Mouse (Mus musculus): ENCODE measurements at regions not wholly inside any gene's neighbourhood (a gene's known extent, or its start where the extent isn't known, plus 50 kb on each side); places are given as distances from the start of the nearest gene placed in this dataset.
"Not testable (repeated sequence)": the region's sequence is repeated elsewhere in the genome, so short reads cannot be mapped to it uniquely, and the experiment has no call there.

DNA sequence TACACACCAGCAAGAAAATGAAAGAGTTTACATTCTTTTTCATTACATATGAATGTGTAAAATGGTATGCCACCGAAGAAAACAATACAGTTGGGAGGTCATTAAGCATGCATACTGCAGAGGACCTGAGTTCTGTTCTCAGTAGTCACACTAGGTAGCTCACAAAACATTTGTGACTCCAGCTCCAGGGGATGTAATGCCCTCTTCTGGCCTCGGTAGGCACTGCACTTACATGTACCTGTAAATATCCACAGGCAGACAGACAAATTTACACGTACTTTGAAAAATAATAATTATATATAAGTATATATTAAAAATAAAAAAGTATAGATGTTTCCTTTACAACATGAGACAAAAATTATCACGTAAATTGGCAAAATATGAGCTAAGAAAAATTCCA lies 342.3 kb upstream of the Gm28363 start:
- peak in 1 of 2 experiments; percentile 2 for DNase-seq (ENCODE audit: extremely low spot score in 1 of 2, low spot score in 1 of 2)

DNA sequence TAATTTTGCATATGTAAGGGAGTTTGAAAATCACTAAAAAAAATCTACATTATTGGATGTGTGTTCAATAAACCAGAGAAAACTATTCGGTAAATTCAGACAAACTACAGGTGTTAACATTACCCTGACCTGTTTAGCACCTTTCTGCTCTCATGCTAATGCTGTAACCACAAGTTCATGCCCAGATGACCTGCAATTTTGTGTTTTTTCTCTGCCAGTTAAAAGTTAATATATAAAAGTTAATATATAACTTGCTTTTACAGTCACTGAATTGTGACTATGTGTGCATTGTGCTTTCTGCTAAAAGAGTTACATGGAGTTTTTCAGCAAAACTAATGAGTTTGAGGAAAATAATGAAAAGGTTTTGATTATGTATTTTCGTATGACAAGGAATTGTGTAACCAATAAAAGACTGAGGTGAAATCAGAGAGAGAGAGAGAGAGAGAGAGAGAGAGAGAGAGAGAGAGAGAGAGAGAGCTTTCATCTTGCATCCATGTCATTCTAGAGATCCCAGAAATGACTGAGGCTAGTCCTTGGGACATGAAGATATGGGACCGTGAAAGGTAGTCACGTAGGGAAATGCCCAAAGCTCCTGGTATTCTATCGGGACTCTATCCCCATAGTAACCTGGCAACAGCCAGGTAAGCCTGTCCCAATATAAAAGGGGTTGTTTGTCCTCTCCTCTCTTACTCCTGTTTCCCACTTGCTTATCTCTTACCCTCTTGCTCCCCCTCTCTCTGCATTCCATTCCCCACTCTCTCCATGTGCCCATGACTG lies 340.3 kb upstream of the Gm28363 start:
- no peak for DNase-seq (ENCODE audit: extremely low spot score in 1 of 2, low spot score in 1 of 2)

DNA sequence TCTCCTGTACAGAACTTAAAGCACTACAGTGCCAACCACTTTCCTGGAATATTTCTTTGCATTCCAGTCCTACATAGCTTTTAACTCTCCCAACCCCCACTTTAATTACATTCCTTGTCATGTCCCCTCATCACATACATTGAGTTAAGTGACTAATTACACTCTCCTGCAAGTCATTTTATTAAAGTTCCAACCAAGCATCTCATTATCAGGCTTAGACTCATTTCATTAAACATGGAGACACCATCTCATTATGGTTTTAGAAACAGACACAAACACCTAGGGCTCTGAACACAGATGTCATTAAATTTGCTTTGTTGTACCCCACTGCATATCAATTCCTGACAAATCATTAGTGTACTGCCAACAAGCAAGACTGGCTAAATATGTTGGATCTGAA lies 332.9 kb upstream of the Gm28363 start:
- no peak for DNase-seq (ENCODE audit: extremely low spot score in 1 of 2, low spot score in 1 of 2)

DNA sequence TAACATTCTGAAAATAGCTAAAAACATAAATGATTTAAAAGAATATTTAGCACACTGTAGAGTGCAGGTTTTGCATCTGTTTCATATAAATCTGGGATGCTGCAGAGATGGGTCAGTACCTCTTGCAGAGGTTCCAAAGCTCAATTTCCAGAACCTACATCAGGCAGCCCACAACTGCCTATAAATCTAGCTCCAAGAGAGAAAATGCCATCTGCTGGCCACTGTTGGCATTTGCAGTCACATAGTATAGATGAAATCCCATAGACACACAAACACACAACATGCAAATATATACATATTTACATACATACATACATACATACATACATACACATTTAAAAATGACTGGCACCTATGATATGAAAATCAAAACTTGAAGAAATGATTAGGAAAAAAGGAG lies 284.6 kb upstream of the Gm28363 start:
- DNase-seq (ENCODE audit: extremely low spot score in 1 of 2, low spot score in 1 of 2): peak in 1 of 2 experiments; percentile 3

DNA sequence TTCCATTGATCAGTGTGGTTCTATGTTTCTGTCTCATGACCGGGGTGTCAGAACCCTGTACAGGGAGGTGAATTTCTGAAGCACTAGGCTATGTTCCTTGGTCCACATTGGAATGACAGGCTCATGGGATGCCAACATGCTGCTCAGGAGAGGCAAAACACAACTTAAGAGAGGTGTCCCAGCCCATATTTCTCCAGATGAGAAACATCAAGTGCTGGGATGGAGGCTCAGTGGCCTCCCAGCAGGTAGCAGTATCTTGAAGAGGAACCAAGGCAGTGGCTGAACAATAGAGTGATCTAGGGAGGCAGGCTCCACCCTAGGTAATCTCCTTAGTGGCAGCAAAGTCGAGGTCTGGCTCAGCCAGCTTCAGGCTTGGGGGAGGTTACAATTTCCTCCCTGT lies 239.2 kb upstream of the Gm28363 start:
- no peak for DNase-seq (ENCODE audit: extremely low spot score in 1 of 2, low spot score in 1 of 2)

DNA sequence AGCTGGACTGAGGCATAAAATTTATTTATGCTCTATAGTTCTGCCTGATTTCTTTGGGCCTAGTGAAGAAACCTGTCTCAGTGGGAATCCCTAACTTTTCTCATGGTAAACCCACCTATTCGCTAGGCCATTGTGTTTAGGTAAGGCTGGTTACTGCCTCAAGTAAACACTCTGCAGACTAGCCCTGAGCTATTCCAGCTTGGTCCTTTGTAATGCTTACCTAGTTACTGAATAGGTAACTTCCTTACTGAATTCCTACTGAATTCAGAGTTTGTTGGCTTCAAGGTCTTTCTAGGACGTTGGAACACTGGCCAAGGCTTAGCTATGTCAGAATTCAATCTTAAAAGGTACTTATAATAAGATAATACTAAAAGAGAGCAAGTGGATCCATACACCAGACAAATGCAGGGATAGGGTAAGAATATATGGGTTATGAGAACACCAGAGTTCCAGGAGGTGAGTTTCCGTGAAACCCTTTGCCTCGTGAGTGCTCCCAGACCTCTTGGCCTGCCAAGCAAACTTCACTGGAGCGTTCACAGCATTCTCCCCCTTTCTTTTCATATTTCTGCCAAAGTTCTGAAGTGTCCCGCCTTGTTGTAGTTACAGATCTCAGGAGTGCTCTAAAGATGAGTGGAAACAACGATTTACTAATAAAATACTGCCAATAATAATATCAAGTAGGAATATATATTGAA lies 238.6 kb upstream of the Gm28363 start:
- not testable (repeated sequence) for DNase-seq (ENCODE audit: extremely low spot score in 1 of 2, low spot score in 1 of 2)

DNA sequence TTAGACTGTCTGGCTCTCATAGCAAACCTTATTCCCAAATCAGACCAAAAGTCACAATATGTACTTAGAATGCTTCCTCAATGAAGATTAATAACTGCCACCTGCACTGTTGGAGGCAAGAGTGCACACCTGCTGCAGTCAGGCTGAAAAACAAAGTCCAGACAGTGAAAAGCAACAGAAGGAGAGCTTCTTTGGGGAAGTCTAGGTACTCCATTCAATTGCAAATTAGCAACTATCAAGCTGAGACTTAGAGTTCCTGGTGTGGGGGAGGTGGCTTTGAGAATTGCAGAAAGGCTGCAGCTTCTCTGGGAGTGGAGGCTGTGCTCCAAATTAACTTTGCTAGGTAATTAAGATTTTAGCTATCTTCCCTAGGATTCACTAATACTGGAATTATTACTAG lies 237.8 kb upstream of the Gm28363 start:
- not testable (repeated sequence) for DNase-seq (ENCODE audit: extremely low spot score in 1 of 2, low spot score in 1 of 2)

DNA sequence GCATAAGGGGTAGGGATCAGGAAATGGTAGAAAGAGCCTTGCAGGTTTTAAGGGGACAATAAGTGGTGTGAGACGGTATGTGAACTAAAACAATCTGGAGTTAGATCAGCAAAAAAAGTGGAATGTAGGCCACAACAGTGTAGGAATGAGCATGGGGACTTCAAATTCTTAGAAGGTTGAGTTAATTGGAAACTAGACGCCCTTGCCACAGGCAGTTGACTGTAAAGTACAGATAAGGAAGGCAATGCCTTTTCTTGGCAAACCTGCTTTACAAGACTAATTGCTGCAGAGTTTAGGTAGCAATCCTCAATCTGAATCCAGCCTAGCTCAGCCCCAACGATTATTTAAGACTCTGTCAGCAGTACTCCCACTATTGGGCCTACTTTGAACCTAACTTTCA lies 206.8 kb upstream of the Gm28363 start:
- DNase-seq (ENCODE audit: extremely low spot score in 1 of 2, low spot score in 1 of 2): no peak

DNA sequence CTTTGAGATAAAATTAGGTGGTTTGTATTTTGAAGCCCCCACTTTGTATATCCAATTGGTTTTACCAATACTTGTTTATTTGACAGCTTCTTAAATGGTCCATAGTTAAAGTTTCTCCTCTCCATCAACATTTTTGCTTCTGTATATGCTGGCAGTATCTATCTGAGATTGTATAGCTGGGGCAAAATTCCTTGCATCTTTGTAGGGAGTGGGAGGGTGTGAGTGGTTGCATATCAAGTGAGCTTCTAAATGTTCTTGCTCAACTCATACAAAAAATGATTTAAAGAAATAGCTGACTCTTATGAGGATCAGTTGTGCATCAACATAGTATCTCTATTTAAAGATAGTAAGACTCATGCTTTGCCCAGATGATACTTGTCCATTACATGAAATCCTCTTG lies 199.9 kb upstream of the Gm28363 start:
- no peak for DNase-seq (ENCODE audit: extremely low spot score in 1 of 2, low spot score in 1 of 2)

DNA sequence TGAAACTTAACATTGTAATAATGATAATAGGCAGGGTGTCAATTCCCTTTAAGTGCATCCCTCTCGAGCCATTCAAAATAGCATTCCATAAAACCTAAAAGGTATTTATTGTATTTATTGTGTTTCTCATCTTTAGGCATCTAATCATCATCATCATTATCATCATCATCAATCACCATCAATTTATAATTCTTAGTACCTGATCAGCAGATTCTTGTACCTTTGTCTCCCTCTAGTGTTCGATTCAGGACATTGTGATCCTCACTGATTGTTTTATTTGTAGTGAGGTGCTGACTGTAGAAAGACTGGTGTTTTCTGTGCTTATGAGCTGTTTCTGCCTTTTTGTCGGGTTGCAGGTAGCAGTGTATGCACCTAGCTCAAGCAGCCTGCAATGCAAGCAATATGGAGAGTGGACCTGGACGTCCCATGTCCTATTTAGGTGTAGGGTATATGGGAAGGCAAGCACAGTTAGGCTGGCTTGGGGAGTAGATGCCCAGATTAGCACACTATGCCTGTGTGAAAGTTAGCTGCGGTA lies 177.4 kb upstream of the Gm28363 start:
- peak in 1 of 2 experiments; percentile 7 for DNase-seq (ENCODE audit: extremely low spot score in 1 of 2, low spot score in 1 of 2)
